Mouse (Mus musculus) skeletal muscle tissue, adult 2 months (tissue): Measurements from ENCODE around the gene Ttc23.
A peak's percentile ranks its signal among the peaks of the same experiment; 100 is the strongest.

Source experiments
- DNase-seq: peaks from one replicate; pipeline ENCODE4 v3.0.0-alpha.2; 2012; ENCODE audit warnings: low read depth, low spot score

The Ttc23 gene

GRCm38 (mm10) chr7:67741706-67742105 lies 94.5 kb downstream of the Ttc23 start:
- peak; percentile 88 for DNase-seq

- no peak for DNase-seq
Measured at GRCm38 (mm10) chr7:67747731-67748305, 100.6 kb downstream of the Ttc23 start.

- no peak for DNase-seq
Measured at GRCm38 (mm10) chr7:67749441-67750239, 102.4 kb downstream of the Ttc23 start.

- peak; percentile 66 for DNase-seq
Measured at GRCm38 (mm10) chr7:67754606-67755005, 107.4 kb downstream of the Ttc23 start.

GRCm38 (mm10) chr7:67755366-67755765 lies 108.2 kb downstream of the Ttc23 start:
- no peak for DNase-seq

- no peak for DNase-seq
Measured at GRCm38 (mm10) chr7:67756636-67757035, 109.4 kb downstream of the Ttc23 start.

GRCm38 (mm10) chr7:67758506-67758857 lies 111.3 kb downstream of the Ttc23 start:
- DNase-seq, result peak; percentile 85

GRCm38 (mm10) chr7:67758858-67759628 lies 111.8 kb downstream of the Ttc23 start:
- peak; percentile 68 for DNase-seq

- DNase-seq, result peak; percentile 93
Measured at GRCm38 (mm10) chr7:67759629-67759995, 112.4 kb downstream of the Ttc23 start, which contains the start of gene Synm. Gene Synm (minus strand): TSS chr7:67759742.

GRCm38 (mm10) chr7:67763625-67764024 lies 116.4 kb downstream of the Ttc23 start:
- DNase-seq, result no peak

- no peak for DNase-seq
Measured at GRCm38 (mm10) chr7:67768125-67768524, 120.9 kb downstream of the Ttc23 start.

- DNase-seq, result no peak
Measured at GRCm38 (mm10) chr7:67769487-67769886, 122.3 kb downstream of the Ttc23 start.

GRCm38 (mm10) chr7:67772231-67772630 lies 125.0 kb downstream of the Ttc23 start:
- DNase-seq, result no peak

GRCm38 (mm10) chr7:67775623-67776022 lies 128.4 kb downstream of the Ttc23 start:
- DNase-seq, result no peak

- DNase-seq, result no peak
Measured at GRCm38 (mm10) chr7:67776636-67777305, 129.6 kb downstream of the Ttc23 start.

- no peak for DNase-seq
Measured at GRCm38 (mm10) chr7:67787861-67788260, 140.7 kb downstream of the Ttc23 start.

GRCm38 (mm10) chr7:67788713-67789112 lies 141.5 kb downstream of the Ttc23 start:
- peak; percentile 51 for DNase-seq

- DNase-seq, result no peak
Measured at GRCm38 (mm10) chr7:67791256-67791655, 144.0 kb downstream of the Ttc23 start.

GRCm38 (mm10) chr7:67793449-67793848 lies 146.2 kb downstream of the Ttc23 start:
- DNase-seq, result no peak

- DNase-seq, result no peak
Measured at GRCm38 (mm10) chr7:67797065-67797464, 149.9 kb downstream of the Ttc23 start.

GRCm38 (mm10) chr7:67798476-67798875 lies 151.3 kb downstream of the Ttc23 start:
- no peak for DNase-seq

GRCm38 (mm10) chr7:67800547-67800946 lies 153.3 kb downstream of the Ttc23 start:
- no peak for DNase-seq
